21 mouse cellular contexts compared by ENCODE assay signal in the genomic region with DNA sequence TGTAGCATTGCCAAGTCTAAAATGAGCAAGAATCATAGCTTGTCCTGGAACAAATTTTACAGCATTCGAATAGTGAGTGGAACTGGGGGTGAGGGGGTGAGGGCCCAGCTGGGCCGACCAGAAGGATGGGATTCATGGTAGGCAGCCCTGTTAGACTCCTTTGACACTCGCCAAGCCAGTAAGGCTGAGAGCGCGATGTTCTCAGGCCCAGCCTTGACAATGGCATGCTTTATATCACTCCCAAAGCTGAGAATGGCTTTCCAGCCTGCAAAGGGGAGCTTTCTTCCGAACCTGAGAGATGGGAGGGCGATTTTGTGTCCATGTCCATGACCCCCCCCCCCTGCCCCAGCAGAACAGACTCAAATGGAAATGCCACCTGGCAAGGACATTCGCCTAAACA.
DNase-seq lines count a peak whose midpoint lies in the region; ATAC-seq and TF ChIP-seq lines count a peak whose summit lies in the region.
"Had no signal": no experiment of that assay in that cellular context is flagged by ENCODE, and none has a peak within 500 bp of the region (broad histone marks: within the 10 kb centered on the region; RNA-seq: fewer than 3 reads in every experiment).

No protein-coding gene starts in this region.

- no peak overlapping the region for H3K9ac ChIP-seq in hindbrain, postnatal 0 days (replicated peaks; ENCODE audit: low read length)
- no peak overlapping the region for H3K9ac ChIP-seq in hindbrain, embryonic 11.5 days (ENCODE audit: low read depth, low read length)
- H3K9ac ChIP-seq: embryonic facial prominence, embryonic 13.5 days; forebrain, embryonic 13.5 days; heart, embryonic 15.5 days; hindbrain, embryonic 12.5 days; intestine, embryonic 15.5 days had no signal

- no peak for DNase-seq in gastrocnemius, adult 2 months
- DNase-seq in gastrocnemius, postnatal 10 days, result no peak
- peak; percentile 44 for DNase-seq in hindbrain, postnatal 0 days (ENCODE audit: low spot score)
- no peak for DNase-seq in hindbrain, embryonic 11.5 days (ENCODE audit: low spot score)
- DNase-seq in left cerebral cortex, postnatal 14 days (ENCODE audit: low spot score in 2 of 2), result peak; percentile 40 to 42
- no peak for DNase-seq in left cerebral cortex, adult 8-10 months (ENCODE audit: low spot score in 2 of 2)
- peak; percentile 63 for DNase-seq in right cerebral cortex, postnatal 10 days (ENCODE audit: low spot score in 2 of 2)
- DNase-seq in right cerebral cortex, adult 18-20 months, result no peak
- DNase-seq: cerebellum, adult 18-20 months; cerebellum, adult 9-11 months; cerebellum, postnatal 36 days; gastrocnemius, postnatal 25 days had no signal

- H3K4me2 ChIP-seq in hindbrain, postnatal 0 days (ENCODE audit: low read depth, low read length), result no peak overlapping the region
- no peak overlapping the region for H3K4me2 ChIP-seq in hindbrain, embryonic 11.5 days (replicated peaks; ENCODE audit: low read depth, low read length)
- H3K4me2 ChIP-seq: embryonic facial prominence, embryonic 13.5 days; forebrain, embryonic 13.5 days; heart, embryonic 11.5 days; heart, embryonic 15.5 days; hindbrain, embryonic 12.5 days; intestine, embryonic 15.5 days had no signal

- no peaks in the 10 kb centered on the region for H3K4me1 ChIP-seq in hindbrain, postnatal 0 days (ENCODE audit: insufficient read depth, low read length)
- H3K4me1 ChIP-seq in hindbrain, embryonic 11.5 days (replicated peaks; ENCODE audit: control insufficient read depth, insufficient read depth, low read length), result no peaks in the 10 kb centered on the region
- H3K4me1 ChIP-seq: forebrain, embryonic 13.5 days; heart, embryonic 15.5 days; intestine, embryonic 15.5 days had no signal

- H3K4me3 ChIP-seq in gastrocnemius, adult 2 months, result no peak overlapping the region
- no peak overlapping the region for H3K4me3 ChIP-seq in hindbrain, postnatal 0 days (ENCODE audit: low read length)
- H3K4me3 ChIP-seq in hindbrain, embryonic 11.5 days (ENCODE audit: low read depth, low read length), result no peak overlapping the region
- H3K4me3 ChIP-seq: embryonic facial prominence, embryonic 13.5 days; forebrain, embryonic 13.5 days; heart, embryonic 15.5 days; hindbrain, embryonic 12.5 days; intestine, embryonic 15.5 days had no signal

- H3K36me3 ChIP-seq in hindbrain, postnatal 0 days (ENCODE audit: insufficient read depth, low read length), result no peaks in the 10 kb centered on the region
- H3K36me3 ChIP-seq in hindbrain, embryonic 11.5 days (ENCODE audit: control insufficient read depth, insufficient read depth, low read length), result no peaks in the 10 kb centered on the region
- H3K36me3 ChIP-seq: embryonic facial prominence, embryonic 13.5 days; heart, embryonic 15.5 days; hindbrain, embryonic 12.5 days; intestine, embryonic 15.5 days had no signal

- peak overlapping the region; percentile 66 for H3K27ac ChIP-seq in gastrocnemius, adult 2 months
- 0 out of 2 replicates have a peak overlapping the region, but pooled peaks have one; percentile 11 for H3K27ac ChIP-seq in hindbrain, postnatal 0 days
- H3K27ac ChIP-seq in hindbrain, embryonic 11.5 days (ENCODE audit: low read depth, low read length), result no peak overlapping the region
- H3K27ac ChIP-seq: embryonic facial prominence, embryonic 13.5 days; forebrain, embryonic 13.5 days; heart, embryonic 15.5 days; hindbrain, embryonic 12.5 days; intestine, embryonic 15.5 days had no signal

- intact Hi-C loops in gastrocnemius, adult 2 months (cut with DNase I), result no loop called here
- intact Hi-C loops in left cerebral cortex, postnatal 14 days (cut with DNase I), result no loop called here

- 0 out of 2 replicates have a peak, but pooled peaks have one; percentile 47 for ATAC-seq in hindbrain, postnatal 0 days
- no peak for ATAC-seq in hindbrain, embryonic 11.5 days (ENCODE audit: low FRiP score)
- ATAC-seq: activated CD4-positive, CD25-positive, alpha-beta regulatory T cell, adult 4 months; forebrain, embryonic 13.5 days; intestine, embryonic 15.5 days; Patski had no signal

- no peak for TF ChIP-seq CTCF in gastrocnemius, adult 2 months (IDR thresholded peaks at IDR 0.05)
- no peak for TF ChIP-seq CTCF in hindbrain, postnatal 0 days (IDR thresholded peaks at IDR 0.05; ENCODE audit: low read depth)

- no peaks in the 10 kb centered on the region for H3K27me3 ChIP-seq in hindbrain, postnatal 0 days (ENCODE audit: insufficient read depth, low read length)
- H3K27me3 ChIP-seq in hindbrain, embryonic 11.5 days (ENCODE audit: control insufficient read depth, insufficient read depth, low read length), result no peaks in the 10 kb centered on the region
- H3K27me3 ChIP-seq: CH12.LX; embryonic facial prominence, embryonic 13.5 days; forebrain, embryonic 13.5 days; heart, embryonic 15.5 days; hindbrain, embryonic 12.5 days; intestine, embryonic 15.5 days; Patski had no signal

- H3K9me3 ChIP-seq in hindbrain, postnatal 0 days (ENCODE audit: low read length), result no peaks in the 10 kb centered on the region
- no peaks in the 10 kb centered on the region for H3K9me3 ChIP-seq in hindbrain, embryonic 11.5 days (ENCODE audit: control insufficient read depth, low read length)
- H3K9me3 ChIP-seq: embryonic facial prominence, embryonic 13.5 days; forebrain, embryonic 13.5 days; heart, embryonic 15.5 days; hindbrain, embryonic 12.5 days; intestine, embryonic 15.5 days had no signal

- 67% methylated on average over 8 of the region's 8 CpGs for WGBS in hindbrain, postnatal 0 days
- 87% methylated on average over 8 of the region's 8 CpGs for WGBS in hindbrain, embryonic 11.5 days

Comparison
In these comparisons a context has a peak if more than half of its experiments do, and no peak if none do; other contexts are left out.
1. DNase-seq: peak in hindbrain, postnatal 0 days (single experiment), left cerebral cortex, postnatal 14 days (2 of 2) and right cerebral cortex, postnatal 10 days (2 of 2); none in gastrocnemius, adult 2 months (single experiment), gastrocnemius, postnatal 10 days (single experiment), hindbrain, embryonic 11.5 days (single experiment), left cerebral cortex, adult 8-10 months (0 of 2) and right cerebral cortex, adult 18-20 months (single experiment).